Mouse (Mus musculus): ENCODE data around the gene Ushbp1. TPM values are rescaled to one million over a fixed set of nuclear protein-coding genes. Genes with fewer than 3 reads are reported as not detected.
"Not testable (repeated sequence)": the region's sequence is repeated elsewhere in the genome, so short reads cannot be mapped to it uniquely, and the experiment has no call there.

Gene Ushbp1
- polyA plus RNA-seq, 1 experiment from 2014 or later = 5.0 TPM

GRCm38 (mm10) chr8:71346581-71346980, 49.0 kb downstream of the Ushbp1 start:
- H3K27me3 ChIP-seq (ENCODE audit: low read depth, poor library complexity, severe bottlenecking) = no peaks in the 10 kb centered on the region
- H3K36me3 ChIP-seq = peaks cover 93% of the 10 kb centered on the region
- no peaks in the 10 kb centered on the region for H3K4me1 ChIP-seq
- no peaks in the 10 kb centered on the region for H3K9me3 ChIP-seq (replicated peaks)
- no peak overlapping the region for H3K27ac ChIP-seq (replicated peaks)
- WGBS = 85% methylated on average over 1 of the region's 1 CpGs
- no peak overlapping the region for H3K4me3 ChIP-seq
- DNase-seq (ENCODE audit: low spot score) = no peak

GRCm38 (mm10) chr8:71340625-71341024, 55.0 kb downstream of the Ushbp1 start:
- whole genome bisulfite sequencing = 76% methylated on average over 5 of the region's 5 CpGs
- no peaks in the 10 kb centered on the region for H3K4me1 ChIP-seq
- H3K27ac ChIP-seq (replicated peaks) = no peak overlapping the region
- no peaks in the 10 kb centered on the region for H3K27me3 ChIP-seq (ENCODE audit: low read depth, poor library complexity, severe bottlenecking)
- H3K36me3 ChIP-seq = peaks cover 71% of the 10 kb centered on the region
- peak; percentile 32 for DNase-seq (ENCODE audit: low spot score)
- no peaks in the 10 kb centered on the region for H3K9me3 ChIP-seq (replicated peaks)
- H3K4me3 ChIP-seq = no peak overlapping the region

DNA sequence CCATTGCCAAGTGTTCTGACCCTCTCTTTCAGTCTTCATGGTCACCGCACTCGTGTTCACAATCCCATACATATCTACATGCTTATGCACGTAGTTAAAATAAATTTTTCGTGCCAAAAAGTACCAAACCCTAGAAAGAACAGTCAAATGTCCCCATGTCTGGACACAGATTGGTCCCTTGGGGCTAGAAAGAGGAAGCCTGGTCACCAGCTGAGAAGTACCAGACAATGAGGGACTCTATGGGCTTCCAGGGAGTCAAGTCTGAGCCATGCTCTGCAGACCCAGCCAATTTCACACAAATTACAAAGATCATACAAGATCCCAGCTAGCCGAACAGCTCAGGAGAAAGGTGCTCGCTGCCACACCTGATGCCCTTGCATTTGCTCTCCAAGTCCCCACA, 57.8 kb downstream of the Ushbp1 start:
- H3K36me3 ChIP-seq = peaks cover 61% of the 10 kb centered on the region
- WGBS = 96% methylated on average over 6 of the region's 6 CpGs
- H3K4me3 ChIP-seq; DNase-seq (ENCODE audit: low spot score); H3K4me1 ChIP-seq; H3K27ac ChIP-seq (replicated peaks); H3K9me3 ChIP-seq (replicated peaks); H3K27me3 ChIP-seq (ENCODE audit: low read depth, poor library complexity, severe bottlenecking): not testable (repeated sequence)

Other genes with a start within 250 kb of the Ushbp1 start
- 24.6 and 25.3 TPM in 2 replicates for gene Myo9b, start 123.1 kb downstream of the Ushbp1 start, polyA plus RNA-seq (2016; fragmentation: Nextera tagmentation; extraction: Ambion mirVana)
- 60.8 and 61.4 TPM in 2 replicates for gene Haus8, start 122.9 kb downstream of the Ushbp1 start, polyA plus RNA-seq (2016; fragmentation: Nextera tagmentation; extraction: Ambion mirVana)
- 68.5 and 74.3 TPM in 2 replicates for gene Use1, start 29.0 kb downstream of the Ushbp1 start, polyA plus RNA-seq (2016; fragmentation: Nextera tagmentation; extraction: Ambion mirVana)
- gene Ocel1, start 24.5 kb downstream of the Ushbp1 start, polyA plus RNA-seq (2016; fragmentation: Nextera tagmentation; extraction: Ambion mirVana) = 4.9 and 6.1 TPM in 2 replicates
- gene Nr2f6, start 13.8 kb downstream of the Ushbp1 start, polyA plus RNA-seq (2016; fragmentation: Nextera tagmentation; extraction: Ambion mirVana) = 74.7 and 110 TPM in 2 replicates
- gene Babam1, start 1.1 kb upstream of the Ushbp1 start, polyA plus RNA-seq (2016; fragmentation: Nextera tagmentation; extraction: Ambion mirVana) = 112 TPM in 2 replicates
- gene Ankle1, start 10.2 kb upstream of the Ushbp1 start, polyA plus RNA-seq (2016; fragmentation: Nextera tagmentation; extraction: Ambion mirVana) = 49.6 and 51.6 TPM in 2 replicates
- 75.0 and 78.3 TPM in 2 replicates for gene Abhd8, start 67.9 kb upstream of the Ushbp1 start, polyA plus RNA-seq (2016; fragmentation: Nextera tagmentation; extraction: Ambion mirVana)
- 230 and 238 TPM in 2 replicates for gene Mrpl34, start 69.2 kb upstream of the Ushbp1 start, polyA plus RNA-seq (2016; fragmentation: Nextera tagmentation; extraction: Ambion mirVana)
- gene Dda1, start 73.4 kb upstream of the Ushbp1 start, polyA plus RNA-seq (2016; fragmentation: Nextera tagmentation; extraction: Ambion mirVana) = 131 and 141 TPM in 2 replicates
- 3.0 and 3.4 TPM in 2 replicates for gene Ano8, start 90.2 kb upstream of the Ushbp1 start, polyA plus RNA-seq (2016; fragmentation: Nextera tagmentation; extraction: Ambion mirVana)
- gene Gtpbp3, start 92.3 kb upstream of the Ushbp1 start, polyA plus RNA-seq (2016; fragmentation: Nextera tagmentation; extraction: Ambion mirVana) = 20.0 and 21.8 TPM in 2 replicates
- gene Plvap, start 116.0 kb upstream of the Ushbp1 start, polyA plus RNA-seq (2016; fragmentation: Nextera tagmentation; extraction: Ambion mirVana) = 39.4 and 45.2 TPM in 2 replicates
- 0.14 and 0.28 TPM in 2 replicates for gene Ccdc194, start 129.9 kb upstream of the Ushbp1 start, polyA plus RNA-seq (2016; fragmentation: Nextera tagmentation; extraction: Ambion mirVana)
- 8.6 and 9.3 TPM in 2 replicates for gene Bst2, start 141.7 kb upstream of the Ushbp1 start, polyA plus RNA-seq (2016; fragmentation: Nextera tagmentation; extraction: Ambion mirVana)
- gene Mvb12a, start 147.1 kb upstream of the Ushbp1 start, polyA plus RNA-seq (2016; fragmentation: Nextera tagmentation; extraction: Ambion mirVana) = 62.1 and 62.9 TPM in 2 replicates
- gene Tmem221, start 163.1 kb upstream of the Ushbp1 start, polyA plus RNA-seq (2016; fragmentation: Nextera tagmentation; extraction: Ambion mirVana) = 0.14 TPM in 2 replicates
- gene Nxnl1, start 170.8 kb upstream of the Ushbp1 start, polyA plus RNA-seq (2016; fragmentation: Nextera tagmentation; extraction: Ambion mirVana) = not detected in 2 replicates
- gene Slc27a1, start 173.1 kb upstream of the Ushbp1 start, polyA plus RNA-seq (2016; fragmentation: Nextera tagmentation; extraction: Ambion mirVana) = 21.5 and 27.0 TPM in 2 replicates
- 248 and 261 TPM in 2 replicates for gene Pgls, start 196.4 kb upstream of the Ushbp1 start, polyA plus RNA-seq (2016; fragmentation: Nextera tagmentation; extraction: Ambion mirVana)
- gene Fam129c, start 201.8 kb upstream of the Ushbp1 start, polyA plus RNA-seq (2016; fragmentation: Nextera tagmentation; extraction: Ambion mirVana) = 4.5 and 5.4 TPM in 2 replicates
- 51.2 and 52.8 TPM in 2 replicates for gene Colgalt1, start 215.2 kb upstream of the Ushbp1 start, polyA plus RNA-seq (2016; fragmentation: Nextera tagmentation; extraction: Ambion mirVana)